Mouse (Mus musculus) liver, adult 2 months (tissue): ENCODE data around the gene Dgat2.

Source experiments
- CTCF ChIP-seq: fragments of 200-500 bp; IDR thresholded peaks from 2 replicates; pipeline ENCODE4 v1.5.1; 2011; ENCODE audit warnings: low read depth, low read length, control low read depth
- POLR2A ChIP-seq: fragments of 200-500 bp; IDR thresholded peaks from 2 replicates; pipeline ENCODE4 v1.6.1; 2011; ENCODE audit warnings: low read length, control low read depth; ENCODE audit not compliant: insufficient read depth; ENCODE audit errors: extremely low read depth

DNA sequence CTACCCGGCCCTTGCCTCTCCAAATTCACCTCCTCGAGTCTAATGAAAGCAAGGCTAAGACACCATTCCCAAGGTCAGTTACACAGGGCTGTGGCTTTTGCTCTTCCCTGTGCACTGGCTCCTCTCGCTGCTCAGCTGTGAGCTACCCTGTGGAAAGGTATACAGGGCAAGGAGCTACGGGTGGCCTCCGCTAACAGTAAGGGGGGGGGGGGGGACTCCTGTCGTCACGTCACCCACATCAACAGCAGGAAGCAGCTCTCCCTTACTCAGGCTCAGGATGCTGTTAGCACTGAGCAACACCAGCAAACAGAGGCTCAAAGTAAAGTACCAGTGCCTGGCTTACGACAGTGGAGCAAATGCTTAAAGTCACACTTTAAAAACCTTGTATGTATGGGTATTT lies 29.8 kb downstream of the Dgat2 start:
- TF ChIP-seq CTCF (no peak), POLR2A (no peak)
